Mouse (Mus musculus): ENCODE data around the gene Golga2.
A peak's percentile ranks its signal among the peaks of the same experiment; 100 is the strongest.
"Not testable (repeated sequence)": the region's sequence is repeated elsewhere in the genome, so short reads cannot be mapped to it uniquely, and the experiment has no call there.

The Golga2 gene

DNA sequence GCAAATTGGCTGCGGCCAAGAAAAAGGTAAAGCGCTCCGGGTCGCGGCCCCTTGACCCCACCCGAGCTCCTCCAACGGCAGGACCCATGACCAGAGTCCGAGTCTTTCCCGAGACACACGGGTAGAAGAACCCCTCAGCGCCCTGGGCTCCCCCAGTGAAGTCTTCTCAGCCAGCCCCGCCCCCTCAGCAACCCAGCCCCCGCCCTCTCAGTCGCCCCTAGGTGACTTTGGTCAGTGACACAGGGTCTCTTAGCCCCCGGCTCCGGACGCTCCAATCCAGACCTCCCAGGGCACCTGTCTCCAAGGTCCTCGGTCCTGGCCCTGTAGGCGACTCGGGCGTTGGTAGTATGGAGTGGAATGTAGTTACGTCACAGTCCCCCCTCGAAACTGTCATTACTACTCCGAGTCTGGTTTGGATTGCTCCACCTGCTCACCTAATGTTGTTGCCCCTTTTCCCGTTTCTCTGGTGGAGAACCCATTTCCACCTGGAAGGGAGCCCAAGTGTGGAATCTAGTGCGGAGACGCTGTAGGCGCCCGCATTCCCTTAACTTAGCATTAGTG, 1.3 kb downstream of the Golga2 start:
- DNase-seq (ENCODE audit: low spot score) = no peak

DNA sequence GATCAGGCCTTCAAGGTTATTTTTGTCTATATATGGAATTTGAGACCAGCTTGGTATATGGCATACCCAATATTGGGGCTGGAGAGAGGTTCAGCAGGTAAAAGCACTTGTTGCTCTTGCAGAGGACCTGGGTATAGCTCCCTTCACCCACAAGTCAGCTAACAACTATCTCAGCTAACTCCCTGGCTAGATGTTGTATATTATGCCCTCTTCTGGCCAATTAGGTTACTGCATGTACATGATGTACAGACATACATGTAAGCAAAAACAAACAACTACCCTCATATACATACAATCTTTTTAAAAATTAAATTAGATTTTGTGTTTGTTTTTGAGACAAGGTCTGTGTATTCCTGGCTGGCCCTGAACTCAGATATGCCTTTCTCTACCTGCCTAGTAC, 2.4 kb downstream of the Golga2 start:
- DNase-seq (ENCODE audit: low spot score) = peak; percentile 37

DNA sequence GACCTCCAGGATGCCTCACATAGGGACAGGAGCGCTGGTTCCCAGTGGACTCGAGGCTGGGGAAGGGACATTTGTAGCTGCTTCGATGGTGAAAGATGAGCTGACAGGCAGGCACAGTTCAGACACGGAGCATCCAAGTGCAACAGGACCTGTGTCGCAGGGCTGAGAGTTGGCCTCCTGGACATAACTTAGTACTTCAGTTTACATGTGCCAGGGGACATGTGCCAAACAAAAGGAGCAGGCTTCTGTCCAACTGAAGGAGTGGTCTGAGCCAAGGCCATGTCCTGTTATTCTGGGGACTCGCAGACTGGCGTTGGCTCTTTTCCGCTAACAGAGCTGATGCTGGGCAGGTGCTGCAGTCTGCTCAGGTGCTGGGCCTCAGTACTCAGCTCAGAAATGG, 7.2 kb downstream of the Golga2 start:
- no peak for DNase-seq (ENCODE audit: low spot score)

DNA sequence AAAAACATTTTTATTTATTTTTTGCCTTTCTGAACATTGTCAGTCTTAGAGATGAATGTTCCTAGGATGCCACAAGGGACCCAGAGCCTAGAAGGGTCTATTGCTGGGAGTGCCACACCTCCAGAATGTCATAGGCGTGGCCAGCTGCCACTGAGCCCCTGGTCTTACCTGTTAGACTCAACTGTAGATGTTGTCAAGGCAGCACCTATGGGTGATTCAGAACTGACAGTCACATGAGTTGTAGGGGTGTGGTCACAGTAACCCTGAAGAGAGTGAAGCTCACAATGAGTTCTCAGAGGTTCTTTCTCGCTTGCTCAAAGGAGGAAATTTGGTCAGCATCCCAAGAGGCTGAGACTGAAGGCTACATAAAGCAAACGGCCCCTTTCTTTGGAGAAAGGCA, 8.1 kb downstream of the Golga2 start:
- DNase-seq (ENCODE audit: low spot score) = no peak

- DNase-seq (ENCODE audit: low spot score) = not testable (repeated sequence)
These were observed 8.7 kb downstream of the Golga2 start for GRCm38 (mm10) chr2:32295842-32296241.

DNA sequence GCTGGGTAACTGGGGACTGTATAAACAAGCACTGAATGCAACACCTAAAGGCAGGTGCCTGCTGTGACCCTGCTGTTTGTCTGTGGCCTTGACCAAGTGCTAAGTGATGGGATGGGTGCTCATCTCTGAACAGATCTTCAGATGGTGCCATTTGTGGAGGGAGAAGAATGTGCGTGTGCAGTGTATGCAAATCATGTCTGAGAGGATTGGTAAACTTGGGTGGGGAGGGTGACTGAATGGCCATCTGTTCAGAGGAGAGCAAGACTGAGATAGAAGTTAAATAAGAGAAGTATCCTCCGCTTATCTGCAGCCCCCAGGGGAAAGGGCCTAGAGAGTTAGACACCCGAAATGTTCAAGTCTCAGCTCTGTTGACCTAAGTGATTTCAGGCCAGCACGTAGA, 12.3 kb downstream of the Golga2 start:
- no peak for DNase-seq (ENCODE audit: low spot score)

DNA sequence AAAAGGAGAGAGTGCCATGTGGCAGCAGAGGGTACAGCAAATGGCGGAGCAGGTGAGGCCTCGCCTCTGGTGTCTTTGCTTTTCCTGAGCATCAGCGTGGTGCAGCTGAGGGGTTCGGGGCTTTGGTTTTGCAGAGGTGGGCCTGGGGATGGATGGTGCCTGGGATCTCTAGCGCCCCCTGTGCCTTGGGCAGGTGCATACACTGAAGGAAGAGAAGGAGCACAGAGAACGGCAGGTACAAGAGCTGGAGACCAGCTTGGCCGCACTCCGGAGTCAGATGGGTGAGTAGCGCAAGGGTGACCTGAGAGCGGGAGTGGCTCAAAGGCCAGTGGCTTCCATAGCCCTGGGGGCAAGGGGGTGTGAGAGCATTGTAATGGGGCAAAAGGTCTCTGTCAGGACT, 15.8 kb downstream of the Golga2 start:
- no peak for DNase-seq (ENCODE audit: low spot score)

DNA sequence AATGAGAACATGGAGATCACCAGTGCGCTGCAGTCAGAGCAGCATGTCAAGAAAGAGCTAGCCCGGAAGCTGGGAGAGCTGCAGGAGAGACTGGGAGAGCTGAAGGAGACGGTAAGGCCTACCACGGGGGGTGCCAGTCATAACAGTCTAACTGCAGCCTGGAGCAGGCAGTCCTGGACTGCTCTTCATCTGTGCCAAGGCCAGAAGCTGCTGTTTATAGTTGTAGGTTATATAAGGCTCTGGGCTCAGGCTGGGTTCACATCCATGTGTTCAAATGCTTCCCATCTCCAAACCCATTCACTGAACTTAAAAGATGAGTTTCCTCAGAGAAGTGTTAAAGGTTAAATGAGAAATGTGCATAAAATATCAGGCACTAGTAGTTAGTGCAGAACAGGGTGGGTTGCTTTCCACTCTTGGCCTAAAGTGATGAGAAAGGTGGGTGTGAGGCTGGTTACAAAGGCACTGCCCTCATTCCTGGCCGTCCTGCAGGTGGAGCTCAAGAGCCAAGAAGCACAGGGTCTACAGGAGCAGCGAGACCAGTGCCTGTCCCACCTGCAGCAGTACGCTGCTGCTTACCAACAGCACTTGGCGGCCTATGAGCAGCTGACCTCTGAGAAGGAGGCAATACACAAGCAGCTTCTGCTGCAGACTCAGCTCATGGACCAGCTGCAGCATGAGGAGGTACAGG, 17.1 kb downstream of the Golga2 start:
- peak; percentile 34 for DNase-seq (ENCODE audit: low spot score)

GRCm38 (mm10) chr2:32305668-32306067, 18.5 kb downstream of the Golga2 start:
- DNase-seq (ENCODE audit: low spot score) = no peak

GRCm38 (mm10) chr2:32306176-32306575, 19.0 kb downstream of the Golga2 start:
- no peak for DNase-seq (ENCODE audit: low spot score)

- no peak for DNase-seq (ENCODE audit: low spot score)
These were observed 20.1 kb downstream of the Golga2 start for GRCm38 (mm10) chr2:32307247-32307798.

DNA sequence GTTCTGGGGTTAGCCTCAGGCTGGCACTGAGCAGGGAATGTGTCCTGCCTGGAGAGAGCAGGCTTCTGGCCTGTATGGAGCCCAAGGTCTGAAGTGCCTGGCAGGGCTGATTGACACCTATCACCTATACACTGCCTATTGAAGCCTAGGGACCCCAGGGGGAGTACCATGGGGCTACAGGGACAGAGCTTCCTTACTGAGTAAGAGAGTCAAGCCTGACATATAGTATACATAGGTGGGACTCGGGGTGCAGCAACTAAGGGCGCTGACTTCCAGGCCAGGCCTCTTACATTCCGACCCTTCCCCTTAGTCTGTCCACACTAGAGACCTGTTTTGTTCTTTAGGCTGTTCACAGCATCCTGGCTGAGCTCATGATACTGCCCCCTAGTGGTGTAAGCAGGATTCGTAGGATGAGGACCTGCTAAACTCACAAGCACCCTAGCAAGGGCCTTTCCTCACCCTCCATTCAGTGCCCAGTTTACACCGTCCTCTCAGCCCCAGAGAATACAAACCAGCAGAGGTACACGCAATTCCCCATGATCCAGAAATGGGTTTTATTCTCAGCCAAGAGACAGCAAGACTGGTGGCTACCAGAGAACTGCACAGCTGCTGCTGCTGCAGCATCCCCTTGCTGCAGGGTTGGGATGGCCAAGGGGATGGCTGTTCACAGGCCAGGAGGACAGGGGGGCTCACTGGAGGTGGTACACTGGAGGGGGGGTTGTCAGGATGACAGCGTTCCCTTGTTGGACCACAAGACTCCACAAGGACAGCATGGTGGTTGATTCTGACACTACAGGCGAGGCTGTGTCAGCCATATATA, 21.0 kb downstream of the Golga2 start:
- peak; percentile 45 for DNase-seq (ENCODE audit: low spot score)

GRCm38 (mm10) chr2:32308870-32309568, 21.8 kb downstream of the Golga2 start:
- no peak for DNase-seq (ENCODE audit: low spot score)

DNA sequence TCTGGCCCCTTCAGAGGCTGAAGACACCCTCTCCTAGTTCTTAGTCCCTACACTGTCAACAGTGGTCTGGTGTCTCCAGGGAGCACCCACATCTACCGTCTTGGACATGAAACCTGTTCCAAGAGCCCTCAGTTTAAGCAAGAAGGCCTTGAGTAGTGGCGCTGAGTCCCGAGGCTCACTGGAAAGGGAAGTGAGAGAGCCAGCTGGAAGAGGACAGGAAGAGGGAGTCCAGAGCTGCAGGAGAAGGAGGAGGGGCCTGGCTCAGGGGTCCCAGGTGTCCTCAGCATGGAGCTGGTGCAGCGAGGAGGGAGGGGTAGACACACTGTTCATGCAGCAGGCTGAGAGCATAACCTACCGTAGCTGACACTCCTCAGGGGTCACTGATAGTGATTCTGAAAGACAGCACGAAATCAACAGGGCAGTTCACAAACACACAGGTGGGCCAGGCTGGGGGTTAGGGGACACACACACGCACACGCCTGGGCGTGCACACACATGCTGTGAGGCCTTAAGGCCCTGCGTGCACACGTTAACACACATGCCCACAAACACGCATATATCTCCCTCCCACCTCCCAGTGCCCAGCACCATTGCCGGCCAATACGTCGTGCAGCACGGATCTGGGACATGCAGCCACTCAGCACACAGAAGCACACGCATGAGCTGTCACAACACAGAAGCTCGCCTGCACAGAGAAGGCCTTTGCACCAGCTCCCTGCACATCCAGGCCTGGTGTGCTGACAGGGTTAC, 23.1 kb downstream of the Golga2 start:
- DNase-seq (ENCODE audit: low spot score) = no peak

GRCm38 (mm10) chr2:32311443-32312317, 24.5 kb downstream of the Golga2 start:
- no peak for DNase-seq (ENCODE audit: low spot score)

DNA sequence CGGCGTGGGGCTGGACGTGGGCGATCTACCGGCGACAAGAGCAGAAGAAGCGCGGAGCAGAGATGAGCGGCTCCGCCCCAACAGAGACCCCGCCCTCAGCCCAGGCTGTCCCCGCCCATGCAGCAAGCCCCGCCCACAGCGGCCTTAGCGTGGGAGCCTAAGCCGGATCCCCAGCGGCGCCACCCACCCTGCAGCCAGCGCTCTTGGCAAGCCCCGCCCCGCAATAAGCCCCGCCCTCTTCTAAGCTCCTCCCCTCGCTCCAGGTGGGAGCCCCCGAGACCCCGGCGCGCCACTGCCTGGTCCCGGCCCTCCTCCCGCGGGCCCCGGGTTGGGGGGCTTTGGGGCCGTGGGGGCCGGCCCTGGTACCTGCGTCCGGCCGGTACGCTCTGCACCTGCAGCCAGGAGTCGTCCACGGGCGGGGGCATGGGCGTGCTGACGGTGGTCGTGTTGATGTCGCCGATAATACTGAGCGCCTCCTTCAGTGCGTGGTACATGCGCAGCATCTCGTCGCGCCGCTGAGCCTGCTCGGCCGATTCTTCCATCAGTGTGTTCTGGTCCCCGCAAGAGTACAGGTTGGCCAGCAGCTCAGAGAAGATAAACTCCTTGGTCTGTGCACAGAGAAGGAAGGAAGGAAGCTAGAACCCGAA, 25.3 kb downstream of the Golga2 start:
- peak; percentile 79 for DNase-seq (ENCODE audit: low spot score)

GRCm38 (mm10) chr2:32314831-32315230, 27.6 kb downstream of the Golga2 start:
- no peak for DNase-seq (ENCODE audit: low spot score)

DNA sequence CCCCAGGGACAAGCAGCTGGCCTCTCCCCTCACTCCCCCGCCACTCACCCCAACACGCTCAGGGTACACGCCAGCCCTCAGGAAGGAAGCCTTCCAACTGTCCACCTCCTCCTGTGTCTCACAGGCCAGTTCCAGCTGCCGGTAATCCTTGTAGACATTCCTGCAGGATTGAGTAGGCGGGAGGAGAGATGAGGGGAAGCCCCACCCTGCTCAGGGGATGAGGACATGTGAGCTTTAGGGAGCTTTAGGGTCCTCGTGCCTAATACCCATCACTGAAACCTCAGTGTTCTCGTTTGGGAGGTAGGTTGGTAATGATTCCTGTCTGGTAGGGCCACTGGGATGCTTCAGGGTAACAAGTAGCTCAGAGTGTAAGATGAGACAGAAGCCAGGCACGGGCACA, 28.6 kb downstream of the Golga2 start:
- DNase-seq (ENCODE audit: low spot score) = no peak

GRCm38 (mm10) chr2:32316887-32317656, 29.9 kb downstream of the Golga2 start:
- DNase-seq (ENCODE audit: low spot score) = no peak
